Mouse (Mus musculus): ENCODE measurements around the gene Cul7. TPM values are rescaled to one million over a fixed set of nuclear protein-coding genes. Genes with fewer than 3 reads are reported as not detected.

The Cul7 gene
- 1 to 10 TPM; 2.7 to 3.7 (median 3.0) TPM for total RNA-seq (2022)

- peak; percentile 79 to 86 for DNase-seq (ENCODE audit: low spot score in 2 of 2)
These were observed at the start of gene Cul7 for GRCm38 (mm10) chr17:46650232-46651031. Gene Cul7, plus strand, starts transcription at chr17:46650337.

DNA sequence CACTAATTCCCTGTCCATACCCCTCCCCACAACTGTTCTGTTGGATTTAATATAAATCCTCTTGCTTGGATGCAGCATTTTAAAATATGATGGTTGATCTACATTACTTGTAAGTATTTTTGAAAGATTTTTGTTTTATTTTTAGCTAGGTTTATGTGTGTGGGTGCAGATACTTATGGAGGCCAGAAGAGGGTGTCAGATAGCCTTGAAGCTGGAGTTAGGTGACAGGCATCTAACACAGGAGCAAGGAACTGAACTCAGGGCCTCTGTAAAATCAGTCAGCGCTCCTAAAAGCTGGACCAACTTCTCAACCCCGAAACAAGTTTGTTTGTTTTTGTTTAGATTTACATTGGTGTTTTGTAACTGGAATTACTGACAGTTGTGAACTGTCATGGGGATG is 49.6 kb upstream of the Cul7 start:
- no peak for DNase-seq (ENCODE audit: low spot score in 2 of 2)

- no peak for DNase-seq (ENCODE audit: low spot score in 2 of 2)
These were observed 47.9 kb upstream of the Cul7 start for GRCm38 (mm10) chr17:46602212-46602611.

GRCm38 (mm10) chr17:46603229-46603628 is 46.9 kb upstream of the Cul7 start:
- no peak for DNase-seq (ENCODE audit: low spot score in 2 of 2)

- DNase-seq (ENCODE audit: low spot score in 2 of 2), result no peak
These were observed 45.0 kb upstream of the Cul7 start for GRCm38 (mm10) chr17:46605126-46605525.

DNA sequence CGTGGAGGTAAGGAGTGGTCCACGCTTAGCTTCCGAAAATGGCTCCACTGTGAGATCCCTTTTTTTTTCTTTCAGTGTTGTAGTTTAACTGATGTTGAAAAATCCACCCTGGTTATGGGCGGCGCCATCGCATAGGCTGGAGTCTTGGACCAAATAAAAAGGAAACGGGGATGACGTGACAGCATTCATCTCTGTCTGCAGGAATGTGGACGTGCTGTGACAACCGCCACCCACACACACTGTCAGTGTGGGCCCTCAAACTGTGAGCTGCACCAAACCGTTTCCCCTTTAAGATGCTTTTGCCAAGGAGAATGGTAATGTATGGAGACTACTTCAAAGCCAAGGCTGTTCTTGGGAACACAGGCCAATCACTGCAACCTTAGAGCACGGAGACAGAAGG is 44.1 kb upstream of the Cul7 start:
- DNase-seq (ENCODE audit: low spot score in 2 of 2), result no peak

DNA sequence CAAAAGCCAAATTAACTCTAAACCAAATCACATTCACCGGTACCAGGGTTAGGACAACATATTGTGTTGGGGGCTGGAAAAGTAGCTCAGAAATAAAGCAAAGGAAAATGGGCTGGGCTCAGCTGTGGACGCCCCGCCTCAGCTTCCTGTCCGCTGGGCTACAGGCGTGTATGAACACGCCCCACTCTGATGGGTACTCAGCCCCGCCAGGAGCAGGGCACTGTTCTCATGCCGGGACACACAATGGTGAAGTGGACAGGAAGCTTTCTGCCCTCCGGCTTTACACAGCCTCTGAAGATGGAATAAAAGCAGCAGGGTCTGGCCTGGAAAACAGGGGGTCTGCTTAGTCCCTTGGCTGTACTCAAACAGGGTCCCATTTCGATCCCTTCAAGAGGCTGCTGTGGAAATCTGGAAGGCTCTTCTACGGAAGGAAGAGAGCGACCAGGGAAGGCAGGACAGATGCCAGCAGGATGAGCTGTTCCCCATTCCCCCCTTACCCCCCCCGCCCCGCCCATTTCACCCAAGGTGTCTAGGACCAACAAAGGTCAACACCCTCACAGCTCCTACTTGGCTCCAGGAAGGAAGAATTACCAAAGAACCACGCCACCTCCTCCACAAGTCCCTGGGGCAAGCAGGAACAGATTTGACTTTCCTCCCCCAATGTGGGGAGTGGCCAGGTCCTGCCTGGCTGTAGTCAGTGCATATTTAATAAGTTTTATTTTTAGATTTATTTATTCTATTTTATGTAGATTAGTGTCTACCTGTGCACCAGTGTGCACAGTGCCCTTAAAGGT is 40.2 kb upstream of the Cul7 start:
- DNase-seq (ENCODE audit: low spot score in 2 of 2), result no peak

DNA sequence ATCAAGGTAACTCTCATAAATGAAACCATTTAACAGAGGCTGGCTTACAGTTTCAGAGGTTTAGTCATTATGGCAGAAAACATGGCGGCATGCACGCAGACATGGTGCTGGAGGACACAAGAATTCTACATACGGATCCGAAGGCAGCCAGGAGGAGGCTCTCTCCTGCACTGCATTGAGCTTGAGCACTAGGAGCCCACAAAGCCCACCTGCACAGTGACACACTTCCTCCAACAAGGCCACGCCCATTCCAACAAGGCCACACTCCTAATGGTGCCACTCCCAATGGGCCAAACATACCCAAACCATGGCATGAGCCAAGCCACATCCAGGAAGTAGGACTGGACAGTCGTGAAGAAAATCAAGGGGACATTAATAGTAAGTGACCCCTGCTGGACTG is 38.8 kb upstream of the Cul7 start:
- DNase-seq (ENCODE audit: low spot score in 2 of 2), result no peak

- DNase-seq (ENCODE audit: low spot score in 2 of 2), result no peak
These were observed 37.9 kb upstream of the Cul7 start for GRCm38 (mm10) chr17:46612189-46612588.

GRCm38 (mm10) chr17:46612820-46613219 is 37.3 kb upstream of the Cul7 start:
- no peak for DNase-seq (ENCODE audit: low spot score in 2 of 2)

DNA sequence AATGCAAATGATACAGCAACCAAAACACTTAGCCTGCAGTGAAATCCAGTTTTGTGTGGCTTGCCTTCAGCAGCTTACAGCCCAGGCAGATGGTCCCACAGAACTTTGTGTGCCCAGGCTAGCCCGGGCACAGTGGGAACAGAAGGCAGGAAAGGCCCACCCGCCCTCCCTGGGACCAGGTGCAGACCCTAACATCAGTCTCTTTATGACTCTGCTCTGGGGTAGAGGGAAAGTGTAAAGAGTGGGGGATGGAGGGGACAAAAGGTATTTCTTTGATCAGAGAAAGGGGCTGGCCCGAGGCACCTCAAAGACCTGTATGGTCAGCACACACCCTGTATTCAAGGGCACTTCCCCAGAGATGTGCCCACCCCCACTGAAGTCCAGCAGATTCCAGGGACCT is 36.9 kb upstream of the Cul7 start:
- DNase-seq (ENCODE audit: low spot score in 2 of 2), result no peak

DNA sequence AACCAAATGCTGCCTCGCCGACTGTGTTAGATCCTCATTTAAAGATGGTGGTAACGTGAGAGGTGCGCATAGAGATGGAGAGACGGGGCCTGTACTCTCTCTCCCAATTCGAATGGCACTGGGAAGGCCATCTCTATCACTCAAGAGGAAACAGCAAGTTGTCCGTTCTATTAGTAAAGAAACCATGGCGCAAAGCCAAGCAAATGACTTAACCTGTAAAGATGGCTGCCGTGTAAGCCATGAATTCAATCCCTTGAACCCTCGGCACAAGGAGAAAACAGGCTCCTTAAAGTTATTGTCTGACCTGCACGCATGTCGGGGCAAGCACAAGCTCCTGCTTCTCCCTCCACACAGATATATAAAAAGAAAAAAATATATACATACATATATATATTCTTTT is 32.3 kb upstream of the Cul7 start:
- DNase-seq (ENCODE audit: low spot score in 2 of 2), result no peak

DNA sequence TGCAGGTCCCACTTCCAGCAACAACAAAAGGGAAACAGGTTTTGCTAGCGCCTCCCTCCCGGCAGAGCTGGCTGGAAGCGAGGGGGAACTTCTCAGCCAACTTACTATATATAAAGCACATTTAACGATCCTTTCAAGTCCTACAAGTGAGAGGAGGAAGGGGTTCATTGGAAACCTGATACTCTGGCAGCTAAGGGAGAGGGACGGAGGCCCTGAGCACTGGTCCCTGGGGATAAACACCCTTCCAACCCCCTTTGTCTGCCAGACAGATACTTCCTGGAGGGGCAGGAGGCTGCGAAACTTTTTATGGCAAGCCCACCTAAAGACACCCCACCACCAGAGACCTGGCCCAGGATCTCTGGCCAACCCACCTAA is 31.8 kb upstream of the Cul7 start:
- no peak for DNase-seq (ENCODE audit: low spot score in 2 of 2)

DNA sequence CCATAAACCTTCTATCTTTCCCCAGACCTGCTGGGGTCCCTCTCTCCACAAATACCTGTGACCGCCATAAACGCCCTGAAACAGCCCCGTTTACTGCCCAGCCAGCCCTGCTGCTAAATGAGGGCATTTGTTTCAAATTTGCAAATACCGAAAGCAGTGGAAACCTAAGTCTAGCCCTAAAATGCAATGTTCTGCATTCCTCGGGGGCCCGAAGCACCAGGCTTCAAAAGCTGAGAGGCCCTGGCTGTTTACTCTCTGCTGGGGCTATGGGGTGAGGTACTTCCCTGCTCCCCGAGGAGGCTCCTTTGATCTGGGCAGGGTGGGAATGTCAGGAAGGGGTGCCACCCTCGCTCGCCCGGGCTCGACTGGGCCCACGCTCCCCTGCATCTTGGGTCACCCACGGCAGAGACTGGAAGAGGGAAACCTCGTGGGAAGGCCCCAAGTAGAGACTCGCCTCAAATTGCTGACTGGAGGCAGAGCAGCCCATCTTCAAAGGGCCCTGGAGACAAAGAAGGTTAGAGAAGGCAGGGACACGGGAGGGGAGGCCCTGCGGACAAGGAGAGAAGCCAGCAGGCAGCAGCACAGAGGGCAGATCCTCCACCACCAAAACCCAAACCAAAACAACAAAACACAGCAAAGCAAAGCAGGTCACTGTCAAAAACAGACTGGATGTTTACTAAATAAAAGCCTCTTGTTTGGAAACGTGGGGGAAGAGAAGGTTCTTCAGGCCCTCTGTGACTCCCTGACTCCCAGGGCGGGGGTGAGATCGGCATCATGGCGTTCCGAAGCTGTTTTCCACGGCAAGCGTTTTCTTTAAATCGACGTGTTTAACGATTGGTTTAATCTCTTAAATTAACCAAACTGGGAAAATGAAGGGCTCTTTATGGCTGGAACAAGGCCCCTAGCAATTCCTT is 31.1 kb upstream of the Cul7 start:
- no peak for DNase-seq (ENCODE audit: low spot score in 2 of 2)

DNA sequence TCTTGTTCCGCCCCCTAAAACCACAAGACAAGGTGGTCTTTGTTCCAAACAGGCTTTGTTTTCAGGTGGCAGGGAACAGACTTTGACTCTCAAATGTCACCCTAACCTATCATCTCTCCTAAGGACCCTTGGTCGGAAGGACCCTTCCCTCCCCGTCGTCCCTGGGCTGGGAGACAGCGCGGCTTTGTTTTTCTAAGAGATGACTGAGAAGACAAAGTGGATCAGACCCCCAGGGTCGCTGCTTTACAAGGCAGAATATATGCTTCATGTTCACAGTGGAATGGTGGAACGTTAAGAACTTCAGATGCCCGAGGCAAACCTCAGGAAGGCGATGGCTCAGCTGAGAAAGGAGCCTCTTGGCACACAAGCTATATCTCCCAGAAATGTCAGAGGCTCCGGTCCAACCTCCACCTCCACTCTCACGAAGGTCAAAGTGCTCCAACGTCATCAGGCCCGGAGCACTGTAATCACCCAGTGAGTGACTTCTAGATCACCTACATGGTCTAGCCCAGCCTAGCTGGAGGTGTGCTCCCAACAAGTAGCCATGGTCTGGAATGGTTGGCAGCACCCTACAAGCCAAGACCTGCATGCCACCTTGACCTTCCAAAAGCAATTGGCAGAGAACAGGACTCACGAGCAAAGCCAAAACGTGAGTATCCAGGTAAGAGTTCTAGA is 30.3 kb upstream of the Cul7 start:
- no peak for DNase-seq (ENCODE audit: low spot score in 2 of 2)

GRCm38 (mm10) chr17:46621324-46621723 is 28.8 kb upstream of the Cul7 start:
- DNase-seq (ENCODE audit: low spot score in 2 of 2), result no peak

DNA sequence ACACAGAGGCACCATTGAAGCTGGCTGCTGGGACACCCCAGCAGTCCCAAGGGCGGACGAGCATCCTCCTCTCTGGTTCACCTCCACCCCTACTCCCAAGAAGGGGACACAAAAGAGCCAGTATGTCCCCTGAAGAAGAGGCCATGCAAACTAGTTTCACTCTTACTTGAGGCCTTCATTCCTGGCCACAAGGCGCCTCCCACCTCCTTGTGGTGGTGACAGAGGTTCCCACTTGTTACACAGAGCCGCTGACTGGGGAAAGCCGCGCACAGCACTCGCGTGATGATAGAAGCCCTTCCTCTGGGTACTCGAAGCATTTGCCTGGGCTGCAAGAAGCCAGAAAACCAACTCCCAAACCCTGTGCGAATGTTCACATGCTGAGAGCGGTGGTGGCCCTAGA is 27.9 kb upstream of the Cul7 start:
- DNase-seq (ENCODE audit: low spot score in 2 of 2), result no peak

- no peak for DNase-seq (ENCODE audit: low spot score in 2 of 2)
These were observed 26.1 kb upstream of the Cul7 start for GRCm38 (mm10) chr17:46623819-46624557.

DNA sequence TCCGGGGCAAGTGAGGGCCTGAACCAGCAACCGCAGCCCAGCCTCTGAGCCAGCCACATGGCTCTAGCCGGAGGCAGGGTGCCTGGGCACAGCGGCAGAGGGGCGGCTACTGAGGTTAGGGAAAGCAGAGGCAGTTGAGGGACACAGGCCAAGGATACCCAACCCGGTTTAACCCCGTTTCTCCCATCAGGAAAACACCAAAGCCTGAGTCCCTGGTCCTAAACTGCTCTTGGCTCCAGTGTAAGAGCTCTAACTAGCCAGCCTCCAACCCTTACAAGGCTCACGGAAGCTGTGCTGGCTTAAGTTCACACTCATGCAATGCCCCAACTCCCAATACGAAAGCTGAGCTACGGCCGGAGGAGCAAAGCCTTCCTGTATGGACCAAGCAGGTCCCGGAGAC is 25.5 kb upstream of the Cul7 start:
- DNase-seq (ENCODE audit: low spot score in 2 of 2), result no peak

GRCm38 (mm10) chr17:46627409-46627808 is 22.7 kb upstream of the Cul7 start:
- no peak for DNase-seq (ENCODE audit: low spot score in 2 of 2)

DNA sequence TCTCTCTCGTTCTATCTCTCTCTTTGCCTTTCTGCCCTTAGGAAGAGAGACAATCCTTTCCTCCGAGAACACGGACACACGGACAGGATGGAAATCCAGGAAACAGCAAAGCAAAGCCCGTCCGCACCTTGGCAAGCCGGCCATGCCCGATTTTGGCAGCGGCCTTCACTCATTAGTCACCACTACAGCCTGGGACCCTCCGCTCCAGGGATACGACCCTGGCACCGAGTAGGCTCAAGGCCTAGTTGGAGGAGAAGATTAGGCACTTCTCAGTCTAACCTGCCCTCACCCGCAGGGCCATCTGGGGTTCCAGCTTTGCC is 21.7 kb upstream of the Cul7 start:
- DNase-seq (ENCODE audit: low spot score in 2 of 2), result no peak

Data from gastrocnemius, adult 8-10 months (tissue).